Mouse (Mus musculus): ENCODE measurements around the gene Sorcs2. TPM values are rescaled to one million over a fixed set of nuclear protein-coding genes. Genes with fewer than 3 reads are reported as not detected.

Sorcs2 gene
- total RNA-seq, 2 experiments from 2014 or later, result 15.6 to 16.0 TPM

DNA sequence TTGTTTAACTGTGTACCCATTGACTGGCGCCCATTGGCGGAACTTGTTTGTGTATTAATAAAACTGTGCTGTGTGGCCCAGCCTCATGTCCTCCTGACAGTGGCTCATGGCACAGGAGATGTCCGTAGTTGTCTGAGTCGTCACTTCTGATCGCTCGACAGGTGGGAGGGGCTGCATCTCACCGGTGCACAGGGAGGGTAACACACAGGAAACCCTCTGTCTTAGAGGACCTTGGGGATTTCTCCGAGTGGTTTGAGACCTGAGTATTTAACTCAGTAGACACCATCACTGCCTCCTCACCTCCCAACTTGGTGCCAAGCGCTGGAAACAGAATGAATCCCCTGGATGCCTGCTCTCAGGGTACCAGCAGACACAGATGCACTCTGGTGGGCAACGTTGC is 394.1 kb downstream of the Sorcs2 start:
- no peak for DNase-seq

GRCm38 (mm10) chr5:35989986-35990735 is 407.8 kb downstream of the Sorcs2 start:
- DNase-seq, result no peak

GRCm38 (mm10) chr5:35989506-35989905 is 408.4 kb downstream of the Sorcs2 start:
- no peak for DNase-seq

- no peak for DNase-seq
These were observed 409.9 kb downstream of the Sorcs2 start for GRCm38 (mm10) chr5:35988085-35988484.

DNA sequence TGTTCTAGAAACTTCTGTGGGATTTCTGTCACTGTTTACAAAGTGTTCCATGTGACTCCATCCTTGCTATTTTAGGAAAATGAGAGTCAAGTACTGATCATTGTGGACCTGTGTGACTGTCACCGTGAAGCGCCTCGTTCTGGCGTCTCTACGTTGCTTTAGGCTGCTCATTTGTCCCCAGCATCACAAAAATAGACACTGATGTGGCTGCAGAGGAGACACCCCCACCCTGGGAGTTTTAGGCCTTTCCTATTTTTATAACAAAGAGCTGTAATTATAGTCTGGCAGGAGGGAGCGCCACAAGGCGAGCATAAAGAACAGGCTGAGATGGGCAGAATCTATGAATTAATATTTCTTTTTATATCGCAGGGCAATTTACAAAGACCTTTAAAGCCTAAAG is 412.3 kb downstream of the Sorcs2 start:
- DNase-seq, result no peak

GRCm38 (mm10) chr5:35981976-35982375 is 416.0 kb downstream of the Sorcs2 start:
- peak; percentile 91 for DNase-seq

DNA sequence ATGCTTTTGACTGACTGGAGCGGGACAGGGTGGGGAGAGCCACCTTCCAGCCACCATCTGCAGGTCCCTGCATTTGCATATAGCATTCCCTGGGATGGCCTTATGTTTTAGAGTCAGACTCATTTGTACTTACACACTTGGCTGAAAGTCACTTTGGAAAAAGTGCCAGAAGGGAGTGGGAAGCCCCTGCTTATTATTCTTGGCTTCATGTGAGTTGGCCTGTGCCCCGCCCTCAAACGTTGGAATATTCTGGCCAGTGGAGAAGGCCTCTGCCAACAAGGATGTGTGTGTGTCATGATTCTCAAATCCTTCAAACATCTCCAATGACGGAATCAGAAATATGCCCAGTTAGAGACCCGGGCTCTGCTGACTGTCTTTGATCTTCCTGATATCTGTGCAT is 416.6 kb downstream of the Sorcs2 start:
- DNase-seq, result no peak

DNA sequence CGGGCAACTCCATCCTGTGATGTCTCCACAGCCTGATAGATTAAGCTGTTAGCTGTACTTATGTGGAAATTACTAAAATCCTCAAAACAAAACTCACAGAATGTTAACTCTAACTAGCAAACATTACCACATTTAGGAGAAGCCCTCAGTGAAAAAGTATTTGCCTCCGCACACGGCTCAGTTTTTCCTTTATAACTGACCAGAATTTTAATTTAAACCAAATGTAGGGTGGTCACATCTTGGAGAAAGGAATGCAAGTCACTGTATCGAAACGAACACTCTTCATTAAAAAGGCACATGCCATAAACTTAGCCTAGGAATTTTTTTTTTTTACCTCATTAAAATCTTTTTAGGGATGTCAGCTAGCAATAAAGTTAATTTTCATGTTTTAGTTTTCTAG is 417.4 kb downstream of the Sorcs2 start:
- DNase-seq, result no peak

- peak; percentile 87 for DNase-seq
These were observed 422.3 kb downstream of the Sorcs2 start for GRCm38 (mm10) chr5:35975681-35976080.

DNA sequence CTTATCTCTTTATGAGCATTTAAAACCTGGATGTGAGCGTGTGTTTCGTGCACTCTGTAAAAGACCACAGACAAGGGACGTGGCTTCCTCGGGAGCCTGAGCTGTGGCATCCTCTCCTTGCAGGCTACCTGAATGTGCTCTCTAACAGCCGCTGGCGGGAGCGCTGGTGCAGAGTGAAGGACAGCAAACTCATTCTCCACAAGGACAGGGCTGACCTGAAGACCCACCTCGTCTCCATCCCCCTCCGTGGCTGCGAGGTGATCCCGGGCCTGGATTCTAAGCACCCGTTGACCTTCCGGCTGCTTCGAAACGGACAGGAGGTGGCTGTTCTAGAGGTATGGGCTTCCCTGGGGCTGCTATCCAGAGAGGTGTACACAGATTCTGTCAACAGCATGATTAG is 423.7 kb downstream of the Sorcs2 start:
- no peak for DNase-seq

DNA sequence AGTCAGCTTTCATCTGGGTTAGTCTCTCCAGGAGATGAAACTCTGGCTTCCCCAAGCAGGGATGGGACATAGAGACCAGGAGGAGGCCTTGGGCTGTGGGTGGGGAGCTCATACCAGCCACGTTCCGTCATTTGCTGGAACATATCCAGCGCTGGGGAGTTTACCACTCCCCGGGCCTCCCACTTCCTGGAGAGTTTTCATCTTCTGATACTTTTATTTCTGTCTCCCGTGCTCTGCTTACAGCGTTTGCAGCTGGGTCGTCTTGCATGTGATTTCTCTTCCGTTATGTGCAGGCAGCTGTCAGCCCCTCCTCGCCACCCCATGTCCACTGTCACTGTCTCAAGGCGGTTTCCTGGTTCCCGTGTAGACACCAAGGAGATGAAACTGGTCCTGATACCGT is 424.1 kb downstream of the Sorcs2 start:
- DNase-seq, result peak; percentile 86

DNA sequence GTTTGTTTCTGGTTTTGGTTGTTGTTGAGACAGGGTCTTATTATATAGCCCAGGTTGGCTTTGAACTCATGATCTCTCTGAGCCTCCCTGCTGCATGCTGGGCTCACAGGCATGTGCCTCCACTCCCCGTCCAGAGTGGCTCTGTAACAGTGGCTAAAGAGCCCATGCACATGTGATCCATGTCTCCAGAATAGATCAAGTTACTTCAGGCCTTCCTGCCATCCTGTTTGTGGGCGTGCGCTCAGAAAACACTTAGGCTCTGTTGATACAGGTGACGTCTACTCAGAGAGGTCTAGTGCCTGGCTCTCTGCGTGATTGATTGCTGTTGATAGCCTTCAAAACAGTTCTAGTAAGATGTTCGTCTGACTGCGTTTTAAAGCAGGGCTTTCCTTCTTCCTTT is 425.2 kb downstream of the Sorcs2 start:
- no peak for DNase-seq

GRCm38 (mm10) chr5:35971841-35972578 is 425.9 kb downstream of the Sorcs2 start:
- peak; percentile 88 for DNase-seq

DNA sequence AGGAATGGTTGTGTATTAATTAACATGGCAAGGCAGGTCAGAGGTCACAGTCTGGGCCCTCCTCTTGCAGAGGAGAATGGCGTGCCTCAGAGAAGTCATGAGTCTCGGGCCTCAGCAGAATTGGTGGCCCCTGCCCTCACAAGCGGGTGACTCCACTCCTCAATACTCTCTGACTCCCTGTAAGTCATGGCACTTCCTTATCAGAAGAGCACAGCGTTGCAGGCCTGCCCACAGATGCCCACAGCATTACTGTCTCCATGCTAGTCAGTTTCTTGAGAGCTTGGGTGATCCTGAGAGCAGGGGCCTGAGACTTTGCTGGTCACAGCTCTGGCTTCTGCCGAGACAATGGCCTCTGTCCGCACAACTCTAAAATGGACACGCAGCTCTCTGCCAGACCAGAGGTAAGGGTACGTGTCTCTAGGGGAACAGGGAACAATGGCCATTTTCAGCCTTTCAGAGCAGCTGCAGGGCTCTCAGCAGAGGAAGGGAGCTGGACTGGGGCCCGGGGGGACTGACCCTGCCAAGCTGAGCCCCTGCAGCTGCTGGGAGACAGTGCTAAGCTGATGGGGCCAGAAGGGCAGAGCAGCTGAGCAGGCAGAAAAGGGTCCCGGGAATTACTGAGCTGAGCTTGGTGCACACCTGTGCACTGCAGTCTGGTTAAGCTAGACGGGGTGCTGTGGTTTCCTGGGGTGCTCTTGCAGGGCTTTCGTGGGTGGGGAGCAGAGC is 427.4 kb downstream of the Sorcs2 start:
- peak; percentile 81 for DNase-seq

DNA sequence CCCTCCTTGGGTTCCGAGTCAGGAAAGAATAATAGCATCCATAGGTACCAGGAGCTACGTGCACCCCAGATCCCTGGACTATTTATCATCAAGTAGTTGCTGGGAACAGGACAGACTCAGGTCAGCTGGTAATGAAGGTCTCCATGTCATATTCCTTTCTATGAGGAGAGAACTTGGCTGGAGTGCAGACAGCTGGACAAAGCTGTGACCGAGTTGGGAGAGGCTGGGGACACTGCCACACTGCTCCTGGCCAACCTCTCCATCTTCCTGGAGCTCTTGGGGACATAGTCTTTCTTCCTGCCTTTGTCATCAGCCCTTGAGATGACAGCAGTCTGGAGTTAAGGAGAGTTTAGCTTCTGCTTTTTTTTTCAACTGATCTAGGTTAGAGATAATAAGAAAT is 428.1 kb downstream of the Sorcs2 start:
- no peak for DNase-seq

Small RNA genes within 50 kb of the gene (microRNA-seq; reads per million reads assigned to microRNA genes)
- gene Mir7689, result 97.4 to 103 reads per million in 2 experiments

Other genes with a start within 250 kb of the Sorcs2 start
- gene Psapl1, start 194.1 kb downstream of the Sorcs2 start, total RNA-seq (2021), result not detected
- 10 to 100 TPM; 32.7 to 36.2 TPM for gene Grpel1, start 66.9 kb upstream of the Sorcs2 start, total RNA-seq (2021)
- gene Tada2b, start 86.1 kb upstream of the Sorcs2 start, total RNA-seq (2021), result 10 to 100 TPM; 12.0 to 12.1 TPM
- gene Ccdc96, start 86.4 kb upstream of the Sorcs2 start, total RNA-seq (2021), result under 1 TPM; 0.12 to 0.16 TPM
- gene Tbc1d14, start 195.1 kb upstream of the Sorcs2 start, total RNA-seq (2021), result 10 to 100 TPM; 15.0 to 19.5 TPM

Measured in gastrocnemius, postnatal 10 days (tissue).